Mouse (Mus musculus): ENCODE data around the gene Retnla. TPM values are rescaled to one million over a fixed set of nuclear protein-coding genes. Genes with fewer than 3 reads are reported as not detected.
"Not testable (repeated sequence)": the region's sequence is repeated elsewhere in the genome, so short reads cannot be mapped to it uniquely, and the experiment has no call there.

The Retnla gene
- 1 to 10 TPM; 2.7 to 2.9 TPM for total RNA-seq (2021)
- long read RNA-seq, experiment 1, result 0 reads
- long read RNA-seq, experiment 2, partial matches to known transcripts, result 0 of 1 reads
- long read RNA-seq, experiment 2, other reads (novel, unspliced or antisense), result 0 of 1 reads

- DNase-seq, result no peak
Measured at GRCm38 (mm10) chr16:48842266-48842665, at the start of gene Retnla. TSS of gene Retnla (plus strand) at chr16:48842551.

DNA sequence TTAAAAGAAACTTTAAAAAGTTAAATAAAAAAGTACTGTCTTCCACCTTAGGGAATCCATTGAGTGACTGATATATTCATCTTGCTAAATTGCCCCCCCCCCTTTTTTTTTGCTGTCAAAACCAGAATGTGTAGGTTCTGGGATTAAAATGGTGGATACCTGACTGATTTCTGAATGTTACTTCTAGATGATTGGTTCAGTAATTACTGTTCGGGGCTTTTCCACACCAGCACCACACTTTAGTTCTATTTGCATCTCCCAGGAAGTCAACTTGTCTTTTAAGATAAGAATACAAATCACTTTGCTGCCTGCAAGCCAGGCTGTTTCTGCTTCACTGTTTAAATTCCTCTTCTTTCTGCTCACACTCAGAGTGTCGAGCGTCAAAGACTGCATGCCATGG, 44.1 kb upstream of the Retnla start:
- no peak for DNase-seq

DNA sequence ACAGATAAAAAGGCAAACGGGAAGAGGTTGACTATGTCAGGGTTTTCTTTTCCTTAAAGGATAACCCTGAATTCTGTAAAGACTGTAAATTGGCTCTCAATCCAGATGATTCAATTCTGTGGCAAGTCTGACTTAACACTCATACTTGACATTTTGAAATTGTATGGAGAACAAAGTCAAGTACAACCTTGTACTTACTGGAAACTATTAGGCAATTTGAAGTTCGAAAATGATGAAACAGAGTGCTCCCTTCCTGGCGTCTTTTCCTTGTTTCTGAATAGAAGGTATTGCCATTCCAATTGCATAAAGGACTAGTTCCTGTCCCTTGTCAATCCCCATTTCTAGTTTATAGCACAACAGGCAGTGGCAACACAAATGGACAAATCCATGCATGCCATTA, 42.9 kb upstream of the Retnla start:
- no peak for DNase-seq

GRCm38 (mm10) chr16:48800906-48801305, 41.4 kb upstream of the Retnla start:
- no peak for DNase-seq

- no peak for DNase-seq
Measured at GRCm38 (mm10) chr16:48805412-48805811, 36.9 kb upstream of the Retnla start.

DNA sequence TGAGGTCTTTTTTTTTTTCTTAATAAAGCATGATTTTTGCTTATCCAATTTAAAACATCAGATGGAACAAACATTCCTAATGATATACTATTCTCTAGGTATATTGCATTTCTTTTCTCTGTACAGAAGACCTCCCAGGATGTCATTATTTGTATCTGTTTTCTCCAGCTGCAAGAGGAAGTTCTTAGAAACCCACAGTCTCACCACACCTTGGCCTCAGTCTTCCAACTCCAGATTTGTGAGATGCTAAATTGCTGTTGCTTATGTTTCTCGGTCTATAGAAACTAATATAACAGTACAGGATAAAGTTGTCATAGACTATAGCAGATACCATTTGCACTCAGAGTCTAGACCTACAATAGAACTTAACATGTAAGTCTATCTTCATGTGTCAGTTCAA, 35.8 kb upstream of the Retnla start:
- no peak for DNase-seq

DNA sequence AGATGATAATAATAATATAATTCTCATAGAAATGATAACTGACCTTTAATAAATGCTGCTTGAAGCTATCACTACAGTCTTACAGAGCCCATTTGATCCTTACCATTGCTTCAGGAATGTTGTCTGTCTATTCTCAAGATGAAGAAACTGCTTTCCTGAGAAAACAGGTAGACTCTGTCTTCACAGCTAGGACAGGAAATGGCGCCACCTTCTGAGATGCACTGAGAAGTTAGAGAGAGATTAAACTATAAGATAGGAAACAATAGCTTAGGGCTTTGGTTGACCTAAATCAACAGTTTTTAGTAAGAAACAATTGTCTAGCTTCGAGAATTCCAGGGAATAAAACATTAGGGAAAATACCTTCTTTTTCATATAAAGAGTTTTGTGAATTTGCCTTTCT, 33.0 kb upstream of the Retnla start:
- no peak for DNase-seq

GRCm38 (mm10) chr16:48811881-48812436, 30.4 kb upstream of the Retnla start:
- DNase-seq, result no peak

- no peak for DNase-seq
Measured at GRCm38 (mm10) chr16:48816695-48817094, 25.7 kb upstream of the Retnla start, which contains the start of gene Retnlb. TSS of gene Retnlb (plus strand) at chr16:48816856.

DNA sequence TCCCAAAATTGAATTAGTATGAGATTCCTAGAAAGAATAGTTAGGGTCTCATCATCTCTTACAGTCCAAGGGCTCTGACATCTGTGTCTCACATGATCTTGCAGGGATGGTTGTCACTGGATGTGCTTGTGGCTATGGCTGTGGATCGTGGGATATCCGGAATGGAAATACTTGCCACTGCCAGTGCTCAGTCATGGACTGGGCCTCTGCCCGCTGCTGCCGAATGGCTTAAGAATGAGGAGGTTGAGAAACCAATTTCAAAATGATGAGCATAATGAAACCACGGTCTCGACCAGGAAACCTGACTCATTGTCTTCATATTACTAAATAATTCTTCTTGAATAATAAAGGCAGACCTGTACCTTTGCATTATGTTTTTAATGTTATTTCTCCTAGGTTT, 23.8 kb upstream of the Retnla start:
- no peak for DNase-seq

DNA sequence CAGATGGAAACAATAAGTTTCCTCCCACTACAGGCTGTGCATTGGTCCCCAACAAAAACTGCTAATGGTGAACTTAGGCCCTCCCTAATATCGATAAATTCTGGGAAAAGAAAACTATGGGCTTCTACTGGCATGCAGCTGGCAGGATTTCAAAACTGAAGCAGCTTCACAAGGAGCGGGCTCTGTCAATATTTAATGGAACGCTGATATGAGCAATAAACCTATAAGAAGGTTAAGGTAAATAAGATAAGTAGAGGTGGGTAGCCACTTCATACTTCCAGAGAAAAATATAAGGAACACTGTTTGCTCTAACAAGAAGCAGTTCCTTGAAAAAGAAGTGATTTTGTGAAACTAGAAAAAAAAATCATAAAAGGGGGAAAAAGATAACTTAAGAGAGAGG, 15.9 kb upstream of the Retnla start:
- DNase-seq, result no peak

- DNase-seq, result no peak
Measured at GRCm38 (mm10) chr16:48827625-48828024, 14.7 kb upstream of the Retnla start.

- no peak for DNase-seq
Measured at GRCm38 (mm10) chr16:48829060-48829459, 13.3 kb upstream of the Retnla start.

GRCm38 (mm10) chr16:48832055-48832454, 10.3 kb upstream of the Retnla start:
- DNase-seq, result no peak

- not testable (repeated sequence) for DNase-seq
Measured at GRCm38 (mm10) chr16:48833626-48834025, 8.7 kb upstream of the Retnla start.

DNA sequence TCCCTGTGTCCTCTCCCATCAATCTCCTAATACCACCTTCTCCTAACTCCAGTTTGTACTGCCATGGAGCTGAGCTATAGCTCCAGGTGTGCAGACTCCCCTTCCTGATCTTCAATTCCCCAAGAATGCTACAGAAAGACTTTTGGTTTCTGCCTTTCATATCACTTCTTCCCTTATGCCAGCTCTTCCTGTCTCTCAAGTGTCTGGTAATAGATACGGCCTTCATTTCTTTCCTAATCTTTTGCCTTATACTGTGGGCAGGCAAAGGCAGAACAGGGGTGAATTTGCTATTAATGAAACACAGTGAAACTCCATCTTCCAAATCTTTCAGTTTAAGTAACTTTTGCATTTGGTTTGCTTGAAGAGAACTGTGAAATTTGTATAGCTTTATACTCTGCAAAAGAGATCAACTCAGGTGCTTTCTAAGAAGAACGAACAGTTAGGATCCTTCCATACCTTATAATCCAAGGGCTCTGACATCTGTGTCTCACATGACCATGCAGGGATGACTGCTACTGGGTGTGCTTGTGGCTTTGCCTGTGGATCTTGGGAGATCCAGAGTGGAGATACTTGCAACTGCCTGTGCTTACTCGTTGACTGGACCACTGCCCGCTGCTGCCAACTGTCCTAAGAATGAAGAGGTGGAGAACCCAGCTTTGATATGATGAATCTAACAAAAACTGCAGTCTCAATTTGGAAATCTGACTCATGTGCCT, 1.5 kb downstream of the Retnla start:
- no peak for DNase-seq

- DNase-seq, result not testable (repeated sequence)
Measured at GRCm38 (mm10) chr16:48865004-48865403, 22.7 kb downstream of the Retnla start.

- DNase-seq, result no peak
Measured at GRCm38 (mm10) chr16:48867690-48868089, 25.3 kb downstream of the Retnla start.

DNA sequence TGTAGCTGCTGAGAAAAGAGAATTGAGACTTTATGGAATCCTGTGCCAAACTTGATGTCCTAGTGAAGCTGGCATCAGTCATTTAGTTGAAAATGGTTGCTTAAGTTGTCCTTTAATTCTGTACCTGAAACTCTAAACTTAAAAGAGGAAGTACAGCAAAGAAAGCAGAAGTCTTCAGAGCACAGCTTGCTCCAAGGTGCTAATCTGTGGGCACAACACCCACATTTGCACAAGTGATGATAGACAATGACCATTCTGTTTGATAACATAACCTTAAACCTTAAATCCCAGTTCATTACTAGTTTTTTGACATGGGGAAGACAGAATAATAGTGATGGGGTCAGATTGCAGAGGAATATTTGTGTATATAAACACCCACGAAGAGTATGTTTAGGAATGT, 26.3 kb downstream of the Retnla start:
- DNase-seq, result no peak

GRCm38 (mm10) chr16:48869671-48870070, 27.3 kb downstream of the Retnla start:
- no peak for DNase-seq

DNA sequence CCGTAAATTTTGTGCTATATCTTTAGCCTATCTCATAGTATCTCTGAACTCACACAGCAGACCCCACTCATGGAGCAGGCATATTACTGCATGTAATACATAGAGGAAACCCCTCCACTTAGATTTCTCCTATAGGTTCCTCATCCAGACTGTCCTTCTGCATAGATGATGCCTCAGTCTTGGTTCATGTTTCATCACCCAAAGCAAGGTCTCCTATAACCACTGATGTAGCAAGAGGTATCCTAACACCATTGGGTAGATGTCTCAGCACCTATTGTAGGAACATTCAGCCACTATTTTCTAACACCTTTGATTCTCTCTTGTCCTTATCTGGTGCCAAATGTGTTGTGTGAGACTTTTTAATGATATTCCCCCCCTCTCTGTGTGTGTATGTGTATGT, 29.4 kb downstream of the Retnla start:
- DNase-seq, result no peak

DNA sequence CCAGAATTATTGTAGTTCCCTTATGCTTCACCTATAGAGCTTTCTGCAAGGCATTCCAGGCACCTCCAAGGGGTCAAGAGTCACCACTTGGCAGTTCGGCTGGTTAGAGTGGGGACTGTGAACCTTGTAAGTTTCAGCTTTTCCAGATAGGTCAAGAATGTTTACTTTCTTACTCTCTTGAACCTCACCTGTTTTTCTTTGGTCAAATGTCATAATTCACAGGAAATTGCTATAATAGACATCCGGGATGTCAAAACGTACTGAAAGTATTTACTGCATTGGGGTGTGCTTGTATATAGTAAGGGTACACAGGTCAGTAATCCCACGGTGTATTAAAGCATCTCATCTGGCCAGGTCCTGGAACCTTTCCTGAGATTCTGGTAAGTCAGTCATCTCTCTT, 30.0 kb downstream of the Retnla start, which contains the start of gene Retnlg:
Gene Retnlg, plus strand, starts transcription at position 301 of the 400 bp plus-strand sequence.
- DNase-seq, result no peak

GRCm38 (mm10) chr16:48890733-48891132, 48.4 kb downstream of the Retnla start:
- DNase-seq, result no peak
